Mouse (Mus musculus) MEL (cell line): ENCODE results near the gene Plekhg1. TPM values are rescaled to one million over a fixed set of nuclear protein-coding genes. Genes with fewer than 3 reads are reported as not detected.

Source experiments
- DNase-seq: peaks from one replicate; pipeline ENCODE4 v3.0.0; 2011; ENCODE audit warnings: low read depth, low spot score
- H3K27ac ChIP-seq: 2 replicates; pipeline ENCODE4 v1.5.1; 2012; ENCODE audit warnings: low read depth, mild to moderate bottlenecking, control low read depth, low read length, moderate library complexity; ENCODE audit not compliant: control insufficient read depth
- H3K27me3 ChIP-seq, 2 experiments: fragments of 150-350 bp in 1 of 2; sonication (generic) in 1 of 2; 2 replicates each; pipeline ENCODE4 v1.6.1; 2012; ENCODE audit warnings: low read length in 2 of 2, mild to moderate bottlenecking in 2 of 2, improper control_type of control experiment in 1 of 2, moderate library complexity in 1 of 2; ENCODE audit not compliant: insufficient read depth in 2 of 2, control insufficient read depth in 1 of 2
- H3K36me3 ChIP-seq, 2 experiments: 2 replicates each; pipeline ENCODE4 v1.6.1; 2012 to 2014; ENCODE audit warnings: low read length in 2 of 2, improper control_type of control experiment in 1 of 2, inconsistent platforms in 1 of 2, mild to moderate bottlenecking in 1 of 2; ENCODE audit not compliant: insufficient read depth in 2 of 2, control insufficient read depth in 1 of 2
- H3K4me1 ChIP-seq, 2 experiments: fragments of 150-350 bp in 1 of 2; sonication (generic) in 1 of 2; 2 replicates each; pipeline ENCODE4 v1.6.1; 2012; ENCODE audit warnings: low read length in 2 of 2, improper control_type of control experiment in 1 of 2, mild to moderate bottlenecking in 1 of 2; ENCODE audit not compliant: insufficient read depth in 2 of 2, control insufficient read depth in 1 of 2
- H3K4me3 ChIP-seq, 2 experiments: fragments of 150-350 bp in 1 of 2; sonication (generic) in 1 of 2; 2 replicates each; pipeline ENCODE4 v1.5.1; 2012; ENCODE audit warnings: low read depth in 2 of 2, low read length in 2 of 2, mild to moderate bottlenecking in 2 of 2, moderate library complexity in 2 of 2, control low read depth in 1 of 2, improper control_type of control experiment in 1 of 2; ENCODE audit not compliant: control insufficient read depth in 1 of 2, insufficient read depth in 1 of 2
- H3K79me2 ChIP-seq: 2 replicates; pipeline ENCODE4 v1.6.1; 2012; ENCODE audit warnings: mild to moderate bottlenecking, low read length, moderate library complexity; ENCODE audit not compliant: control insufficient read depth, poor library complexity, insufficient read depth
- H3K9ac ChIP-seq: 2 replicates; pipeline ENCODE4 v1.6.1; 2012; ENCODE audit warnings: low read depth, mild to moderate bottlenecking, control low read depth, low read length, moderate library complexity; ENCODE audit not compliant: control insufficient read depth, poor library complexity, severe bottlenecking
- H3K9me3 ChIP-seq: fragments of 150-350 bp; sonication (generic); replicated peaks from 2 replicates; pipeline ENCODE4 v1.6.1; 2012; ENCODE audit warnings: mild to moderate bottlenecking, low read length, improper control_type of control experiment, moderate library complexity; ENCODE audit not compliant: insufficient read depth
- BHLHE40 ChIP-seq: IDR thresholded peaks from 2 replicates; pipeline ENCODE4 v1.6.1; 2012; ENCODE audit warnings: low read depth, mild to moderate bottlenecking, inconsistent platforms, low read length, improper control_type of control experiment, borderline replicate concordance
- CHD1 ChIP-seq: IDR thresholded peaks from 2 replicates; pipeline ENCODE4 v1.6.1; 2012; ENCODE audit warnings: low read depth, mild to moderate bottlenecking, inconsistent platforms, low read length, improper control_type of control experiment
- CHD2 ChIP-seq: IDR thresholded peaks from 2 replicates; pipeline ENCODE4 v1.6.1; 2011; ENCODE audit warnings: low read length, improper control_type of control experiment
- E2F4 ChIP-seq: IDR thresholded peaks from 2 replicates; pipeline ENCODE4 v1.6.1; 2011; ENCODE audit warnings: low read depth, low read length, improper control_type of control experiment, borderline replicate concordance
- ELF1 ChIP-seq: IDR thresholded peaks from 2 replicates; pipeline ENCODE4 v1.6.1; 2014; ENCODE audit warnings: low read depth, mild to moderate bottlenecking, inconsistent platforms, low read length, improper control_type of control experiment, moderate library complexity
- EP300 ChIP-seq, 2 experiments: IDR thresholded peaks; 2 replicates each; pipeline ENCODE4 v1.6.1; 2011; ENCODE audit warnings: improper control_type of control experiment in 2 of 2, low read length in 2 of 2, low read depth in 1 of 2, mild to moderate bottlenecking in 1 of 2
- ETS1 ChIP-seq: IDR thresholded peaks from 2 replicates; pipeline ENCODE4 v1.6.1; 2012; ENCODE audit warnings: low read depth, mild to moderate bottlenecking, inconsistent platforms, low read length, improper control_type of control experiment, moderate library complexity
- GABPA ChIP-seq: IDR thresholded peaks from 2 replicates; pipeline ENCODE4 v1.6.1; 2012; ENCODE audit warnings: low read depth, mild to moderate bottlenecking, inconsistent platforms, low read length, improper control_type of control experiment, moderate library complexity
- GATA1 ChIP-seq: IDR thresholded peaks from 2 replicates; pipeline ENCODE4 v1.6.1; 2011; ENCODE audit warnings: low read depth, low read length, improper control_type of control experiment
- HCFC1 ChIP-seq: IDR thresholded peaks from 2 replicates; pipeline ENCODE4 v1.6.1; 2012; ENCODE audit warnings: low read depth, mild to moderate bottlenecking, inconsistent platforms, low read length, improper control_type of control experiment, moderate library complexity
- JUND ChIP-seq: IDR thresholded peaks from 2 replicates; pipeline ENCODE4 v1.6.1; 2011; ENCODE audit warnings: low read depth, mild to moderate bottlenecking, improper control_type of control experiment, low read length
- KAT2A ChIP-seq: conservative IDR thresholded peaks from 2 replicates; pipeline ENCODE4 v1.6.1; 2012; ENCODE audit warnings: low read depth, low read length, improper control_type of control experiment, inconsistent platforms
- MAFK ChIP-seq: IDR thresholded peaks from 2 replicates; pipeline ENCODE4 v1.6.1; 2011; ENCODE audit warnings: low read depth, mild to moderate bottlenecking, low read length, improper control_type of control experiment, borderline replicate concordance
- MAX ChIP-seq: IDR thresholded peaks from 2 replicates; pipeline ENCODE4 v1.6.1; 2011; ENCODE audit warnings: low read length, improper control_type of control experiment
- MAZ ChIP-seq: IDR thresholded peaks from 2 replicates; pipeline ENCODE4 v1.6.1; 2012; ENCODE audit warnings: low read depth, mild to moderate bottlenecking, inconsistent platforms, low read length, improper control_type of control experiment
- MEF2A ChIP-seq: IDR thresholded peaks from 2 replicates; pipeline ENCODE4 v1.6.1; 2014; ENCODE audit warnings: low read depth, mild to moderate bottlenecking, inconsistent platforms, low read length, improper control_type of control experiment; ENCODE audit not compliant: poor library complexity, insufficient replicate concordance, severe bottlenecking; ENCODE audit errors: extremely low read depth
- MXI1 ChIP-seq: IDR thresholded peaks from 2 replicates; pipeline ENCODE4 v1.6.1; 2011; ENCODE audit warnings: mild to moderate bottlenecking, low read depth, low read length, improper control_type of control experiment
- MYB ChIP-seq: IDR thresholded peaks from 2 replicates; pipeline ENCODE4 v1.6.1; 2011; ENCODE audit warnings: mild to moderate bottlenecking, low read depth, low read length, improper control_type of control experiment
- MYC ChIP-seq: IDR thresholded peaks from 2 replicates; pipeline ENCODE4 v1.6.1; 2011; ENCODE audit warnings: low read depth, mild to moderate bottlenecking, low read length, improper control_type of control experiment, moderate library complexity
- NELFE ChIP-seq: IDR thresholded peaks from 2 replicates; pipeline ENCODE4 v1.6.1; 2011; ENCODE audit warnings: low read depth, low read length, improper control_type of control experiment
- NRF1 ChIP-seq: IDR thresholded peaks from 2 replicates; pipeline ENCODE4 v1.6.1; 2014; ENCODE audit warnings: low read depth, mild to moderate bottlenecking, inconsistent platforms, low read length, improper control_type of control experiment, moderate library complexity; ENCODE audit not compliant: poor library complexity, insufficient read depth, severe bottlenecking
- POLR2A ChIP-seq, 2 experiments: IDR thresholded peaks; 2 replicates each; pipeline ENCODE4 v1.6.1; 2011 to 2012; ENCODE audit warnings: low read length in 2 of 2, mild to moderate bottlenecking in 2 of 2, control low read depth in 1 of 2, improper control_type of control experiment in 1 of 2, low read depth in 1 of 2, moderate library complexity in 1 of 2; ENCODE audit not compliant: control insufficient read depth in 1 of 2, insufficient read depth in 1 of 2, poor library complexity in 1 of 2
- POLR2AphosphoS2 ChIP-seq: IDR thresholded peaks from 2 replicates; pipeline ENCODE4 v1.6.1; 2011; ENCODE audit warnings: low read length, improper control_type of control experiment
- POLR2AphosphoS5 ChIP-seq: IDR thresholded peaks from 2 replicates; pipeline ENCODE4 v1.6.1; 2012; ENCODE audit warnings: low read depth, borderline replicate concordance, mild to moderate bottlenecking, inconsistent platforms, low read length, moderate library complexity, mixed read lengths
- RAD21 ChIP-seq: IDR thresholded peaks from 2 replicates; pipeline ENCODE4 v1.6.1; 2011; ENCODE audit warnings: mild to moderate bottlenecking, low read depth, low read length, improper control_type of control experiment
- RCOR1 ChIP-seq: IDR thresholded peaks from 2 replicates; pipeline ENCODE4 v1.6.1; 2012; ENCODE audit warnings: low read depth, mild to moderate bottlenecking, inconsistent platforms, low read length, improper control_type of control experiment
- SIN3A ChIP-seq: IDR thresholded peaks from 2 replicates; pipeline ENCODE4 v1.6.1; 2012; ENCODE audit warnings: low read length, improper control_type of control experiment, inconsistent platforms
- SMC3 ChIP-seq: IDR thresholded peaks from 2 replicates; pipeline ENCODE4 v1.6.1; 2011; ENCODE audit warnings: low read depth, low read length, improper control_type of control experiment
- TAL1 ChIP-seq: IDR thresholded peaks from 2 replicates; pipeline ENCODE4 v1.6.1; 2012; ENCODE audit warnings: mild to moderate bottlenecking, inconsistent platforms, low read length, moderate library complexity, mixed read lengths
- TBP ChIP-seq: IDR thresholded peaks from 2 replicates; pipeline ENCODE4 v1.8.0; 2011; ENCODE audit warnings: low read depth, low read length, improper control_type of control experiment
- TCF12 ChIP-seq: IDR thresholded peaks from 2 replicates; pipeline ENCODE4 v1.6.1; 2014; ENCODE audit warnings: low read depth, mild to moderate bottlenecking, inconsistent platforms, low read length, improper control_type of control experiment, moderate library complexity
- UBTF ChIP-seq: IDR thresholded peaks from 2 replicates; pipeline ENCODE4 v1.6.1; 2012; ENCODE audit warnings: low read depth, mild to moderate bottlenecking, inconsistent platforms, low read length, improper control_type of control experiment, moderate library complexity, borderline replicate concordance; ENCODE audit not compliant: insufficient read depth
- USF1 ChIP-seq: IDR thresholded peaks from 2 replicates; pipeline ENCODE4 v1.6.1; 2014; ENCODE audit warnings: low read depth, mild to moderate bottlenecking, inconsistent platforms, low read length, improper control_type of control experiment, moderate library complexity
- ZC3H11A ChIP-seq: IDR thresholded peaks from 2 replicates; pipeline ENCODE4 v1.6.1; 2012; ENCODE audit warnings: low read depth, mild to moderate bottlenecking, inconsistent platforms, low read length, improper control_type of control experiment
- ZKSCAN1 ChIP-seq: IDR thresholded peaks from 2 replicates; pipeline ENCODE4 v1.6.1; 2012; ENCODE audit warnings: low read depth, mild to moderate bottlenecking, inconsistent platforms, low read length, improper control_type of control experiment, moderate library complexity
- ZMIZ1 ChIP-seq: IDR thresholded peaks from 2 replicates; pipeline ENCODE4 v1.6.1; 2012; ENCODE audit warnings: low read depth, mild to moderate bottlenecking, inconsistent platforms, low read length, improper control_type of control experiment, moderate library complexity
- ZNF384 ChIP-seq: IDR thresholded peaks from 2 replicates; pipeline ENCODE4 v1.6.1; 2012; ENCODE audit warnings: low read depth, mild to moderate bottlenecking, inconsistent platforms, low read length, improper control_type of control experiment
- polyA plus RNA-seq, 2 experiments: library from polyadenylated mRNA; stranded (reverse) in 1 of 2; unstranded in 1 of 2; fragments of >175 nt in 1 of 2; fragments of >200 nt in 1 of 2; gene quantifications; 2 replicates each; pipeline versions ENCODE4 v1.2.1 to v1.2.4; 2012; ENCODE audit warnings: low replicate concordance in 2 of 2, low read depth in 1 of 2; ENCODE audit not compliant: insufficient read length in 2 of 2, insufficient read depth in 1 of 2, missing spikeins in 1 of 2
- total RNA-seq: library from RNA; depleted of rRNA; stranded (reverse); fragments of 300-350 nt; gene quantifications from 2 replicates; pipeline ENCODE4 v1.2.3, GENCODE M21; 2012

Gene Plekhg1
- total and polyA plus RNA-seq, 3 experiments = 0.01 TPM; not detected in 2

DNA sequence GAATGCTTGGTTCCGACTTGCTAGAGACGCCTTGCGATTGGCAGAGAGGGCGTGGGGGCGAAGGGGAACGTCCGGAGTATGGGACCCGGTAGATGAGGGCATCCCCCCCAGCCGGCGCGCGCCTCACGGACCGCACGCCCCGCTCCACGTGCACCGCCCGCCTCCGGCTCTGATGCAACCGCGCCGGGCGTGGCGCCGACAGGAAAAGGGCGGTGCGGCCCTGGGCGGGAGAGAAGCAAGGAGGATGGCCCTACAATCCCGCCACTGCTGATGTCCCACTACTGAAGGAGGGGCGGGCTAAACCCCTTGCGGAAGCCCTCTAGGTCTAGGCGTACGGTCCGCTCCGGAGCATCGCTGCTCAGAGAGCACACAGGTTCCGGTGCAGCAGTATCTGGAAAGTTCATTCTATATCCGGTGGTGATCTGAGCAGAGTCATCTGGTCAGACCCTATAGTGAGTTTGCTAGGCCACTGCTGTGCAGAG lies 233.5 kb downstream of the Plekhg1 start:
- peak overlapping the region; percentile 87 for H3K27ac ChIP-seq
- H3K9me3 ChIP-seq = no peaks in the 10 kb centered on the region
- H3K36me3 ChIP-seq = peaks cover under 1 to 21% of the 10 kb centered on the region in 2 experiments; a peak in 3 of 4 replicates
- no peaks in the 10 kb centered on the region for H3K27me3 ChIP-seq
- H3K4me3 ChIP-seq = peak overlapping the region; percentile 58 to 91
- DNase-seq = peak; percentile 95
- H3K4me1 ChIP-seq = peaks cover 8 to 25% of the 10 kb centered on the region in 2 experiments
- H3K9ac ChIP-seq = peak overlapping the region; percentile 97
- H3K79me2 ChIP-seq = peaks cover 28% of the 10 kb centered on the region
- TF ChIP-seq POLR2AphosphoS5 (no peak), GATA1 (no peak), GABPA (no peak), ZKSCAN1 (no peak), CHD2 (no peak), KAT2A (peak; percentile 44; the same call in 1 of the 2 replicates), HCFC1 (peak; percentile 78), TCF12 (peak; percentile 48; the same call in 1 of the 2 replicates), SIN3A (peak; percentile 71), USF1 (peak; percentile 67), E2F4 (peak; percentile 92), EP300 (IDR thresholded peaks at IDR 0.05; ENCODE audit: low read depth in 1 of 2, low read length in 2 of 2) (0 out of 4 replicates have a peak, but pooled peaks of 1 of the 2 experiments have one; percentile 25), MAZ (no peak; the same call in 1 of the 2 replicates), BHLHE40 (peak; percentile 72; the same call in 1 of the 2 replicates), TBP (peak; percentile 86), ELF1 (peak; percentile 69), SMC3 (no peak), JUND (no peak), ZMIZ1 (peak; percentile 83; the same call in 1 of the 2 replicates), RCOR1 (no peak), CHD1 (no peak), POLR2A (IDR thresholded peaks at IDR 0.05; ENCODE audit: control insufficient read depth in 1 of 2, insufficient read depth in 1 of 2, low read depth in 1 of 2, low read length in 2 of 2, poor library complexity in 1 of 2) (peak in 1 of 2 experiments; percentile 82; a peak in 3 of 4 replicates), UBTF (no peak), ZNF384 (no peak), MAFK (no peak), MAX (peak; percentile 94), POLR2AphosphoS2 (peak; percentile 78; the same call in 1 of the 2 replicates), MXI1 (peak; percentile 96), MEF2A (no peak), NRF1 (0 out of 2 replicates have a peak, but pooled peaks have one; percentile 26), MYC (peak; percentile 89), TAL1 (no peak), MYB (no peak), ZC3H11A (no peak), RAD21 (no peak), NELFE (peak; percentile 61), ETS1 (peak; percentile 42; the same call in 1 of the 2 replicates)
